Mouse (Mus musculus) C2C12 (cell line): ENCODE measurements around the gene Bglap2. TPM values are rescaled to one million over a fixed set of nuclear protein-coding genes. Genes with fewer than 3 reads are reported as not detected.

Source experiments
- H3K27me3 ChIP-seq: one replicate; pipeline ENCODE4 v1.6.1; 2011; ENCODE audit not compliant: control insufficient read depth, insufficient read depth, insufficient read length
- H3K36me3 ChIP-seq: one replicate; pipeline ENCODE4 v1.6.1; 2011; ENCODE audit not compliant: control insufficient read depth, insufficient read depth
- H3K4me3 ChIP-seq: one replicate; pipeline ENCODE4 v1.5.1; 2011; ENCODE audit warnings: mild to moderate bottlenecking, control low read depth; ENCODE audit not compliant: poor library complexity, insufficient read depth, severe bottlenecking
- H3K79me2 ChIP-seq: one replicate; pipeline ENCODE4 v1.6.1; 2011; ENCODE audit not compliant: control insufficient read depth, insufficient read depth
- H3K79me3 ChIP-seq: one replicate; pipeline ENCODE4 v1.6.1; 2011; ENCODE audit warnings: low read depth, control low read depth
- H3ac ChIP-seq: one replicate; pipeline ENCODE3; 2011; ENCODE audit warnings: low read depth; ENCODE audit not compliant: control insufficient read depth, insufficient read length
- CEBPB ChIP-seq: IDR thresholded peaks from one replicate; pipeline ENCODE4 v1.6.1; 2011; ENCODE audit warnings: low read depth, mild to moderate bottlenecking, control low read depth, moderate library complexity
- CTCF ChIP-seq: IDR thresholded peaks from one replicate; pipeline ENCODE4 v1.5.1; 2011; ENCODE audit not compliant: control insufficient read depth, insufficient read depth, insufficient read length
- FOSL1 ChIP-seq: IDR thresholded peaks from one replicate; pipeline ENCODE4 v1.8.0; 2011; ENCODE audit warnings: mild to moderate bottlenecking, low read length; ENCODE audit not compliant: poor library complexity, insufficient read depth, severe bottlenecking
- MAX ChIP-seq: IDR thresholded peaks from one replicate; pipeline ENCODE4 v1.6.1; 2011; ENCODE audit warnings: mild to moderate bottlenecking, control low read depth
- MYOD1 ChIP-seq: IDR thresholded peaks from one replicate; pipeline ENCODE4 v1.6.1; 2011; ENCODE audit warnings: low read depth; ENCODE audit not compliant: control insufficient read depth, insufficient read length
- MYOG ChIP-seq: IDR thresholded peaks from one replicate; pipeline ENCODE4 v1.6.1; 2011; ENCODE audit not compliant: control insufficient read depth, insufficient read length; ENCODE audit errors: extremely low read depth
- USF1 ChIP-seq: IDR thresholded peaks from one replicate; pipeline ENCODE4 v1.6.1; 2011; ENCODE audit warnings: low read depth, mild to moderate bottlenecking, control low read depth, moderate library complexity
- polyA plus RNA-seq: library from polyadenylated mRNA; unstranded; fragments of >200 nt; fragmentation: generic; extraction: Trizol; gene quantifications from one replicate; pipeline ENCODE4 v1.2.1, GENCODE M21; 2012; ENCODE audit warnings: missing spikeins

Gene Bglap2
- polyA plus RNA-seq, 1 experiment: 4.6 TPM

DNA sequence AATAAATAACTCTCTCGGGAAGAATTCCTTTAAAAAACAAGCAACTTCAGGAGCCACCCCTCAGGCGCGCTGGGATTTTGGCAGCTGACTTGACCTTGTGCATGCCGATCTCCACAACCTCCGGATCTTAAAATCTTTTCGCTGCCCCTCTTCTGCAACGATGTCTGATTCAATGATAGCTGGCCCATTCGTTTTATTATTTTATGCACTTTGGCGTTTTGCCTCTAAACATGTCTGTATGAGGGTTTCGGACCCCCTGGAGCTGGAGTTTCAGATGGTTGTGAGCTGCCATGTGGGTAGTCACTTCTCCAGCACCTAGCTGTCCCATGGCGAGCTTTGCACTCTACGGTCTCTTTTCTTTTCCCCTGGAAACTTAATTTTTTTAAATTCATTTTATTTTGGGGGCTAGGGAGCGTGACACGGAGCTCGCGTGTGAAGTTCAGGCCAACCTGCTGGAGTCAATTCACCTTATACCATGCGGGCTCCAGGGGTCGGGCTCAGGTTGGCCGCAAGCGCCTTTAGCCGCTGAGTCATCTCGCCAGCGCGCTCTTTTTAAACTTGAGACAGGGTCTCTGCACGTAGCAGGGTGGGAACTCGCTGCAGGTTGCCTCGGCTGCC is 43.0 kb downstream of the Bglap2 start:
- Histone ChIP-seq H3ac (peak overlapping the region; percentile 94), H3K79me2 (peaks cover 43% of the 10 kb centered on the region), H3K36me3 (peaks cover 29% of the 10 kb centered on the region), H3K27me3 (no peaks in the 10 kb centered on the region), H3K79me3 (peaks cover 41% of the 10 kb centered on the region), H3K4me3 (peak overlapping the region; percentile 74)
- TF ChIP-seq FOSL1: no peak

DNA sequence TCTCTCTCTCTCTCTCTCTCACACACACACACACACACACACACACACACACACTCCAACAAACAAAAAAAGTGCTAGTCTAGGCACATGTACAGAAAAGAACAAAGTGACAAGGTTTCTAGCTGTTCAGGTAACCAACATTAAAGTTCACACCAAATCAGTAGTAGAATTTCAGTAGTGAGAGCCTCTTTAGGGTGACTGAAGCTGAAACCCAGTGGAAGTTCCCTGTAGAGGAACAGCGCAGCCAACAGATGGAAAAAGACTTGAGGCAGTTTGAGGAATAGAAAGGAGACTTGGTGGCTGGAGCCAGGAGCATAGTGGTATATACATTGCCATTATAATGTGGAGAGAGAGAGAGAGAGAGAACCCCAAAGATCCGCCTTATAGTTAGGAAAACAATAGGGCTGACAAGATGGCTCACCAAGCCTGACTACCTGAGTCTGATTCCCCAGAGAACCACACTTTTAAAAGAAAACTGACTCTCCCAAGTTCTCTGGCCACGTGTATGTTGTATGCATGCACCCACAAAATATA is 43.5 kb downstream of the Bglap2 start:
- H3ac ChIP-seq: peak overlapping the region; percentile 35
- peaks cover 24% of the 10 kb centered on the region for H3K36me3 ChIP-seq
- H3K27me3 ChIP-seq: no peaks in the 10 kb centered on the region
- TF ChIP-seq MYOD1: no peak
- peaks cover 36% of the 10 kb centered on the region for H3K79me3 ChIP-seq
- H3K4me3 ChIP-seq: peak overlapping the region; percentile 74
- H3K79me2 ChIP-seq: peaks cover 38% of the 10 kb centered on the region

DNA sequence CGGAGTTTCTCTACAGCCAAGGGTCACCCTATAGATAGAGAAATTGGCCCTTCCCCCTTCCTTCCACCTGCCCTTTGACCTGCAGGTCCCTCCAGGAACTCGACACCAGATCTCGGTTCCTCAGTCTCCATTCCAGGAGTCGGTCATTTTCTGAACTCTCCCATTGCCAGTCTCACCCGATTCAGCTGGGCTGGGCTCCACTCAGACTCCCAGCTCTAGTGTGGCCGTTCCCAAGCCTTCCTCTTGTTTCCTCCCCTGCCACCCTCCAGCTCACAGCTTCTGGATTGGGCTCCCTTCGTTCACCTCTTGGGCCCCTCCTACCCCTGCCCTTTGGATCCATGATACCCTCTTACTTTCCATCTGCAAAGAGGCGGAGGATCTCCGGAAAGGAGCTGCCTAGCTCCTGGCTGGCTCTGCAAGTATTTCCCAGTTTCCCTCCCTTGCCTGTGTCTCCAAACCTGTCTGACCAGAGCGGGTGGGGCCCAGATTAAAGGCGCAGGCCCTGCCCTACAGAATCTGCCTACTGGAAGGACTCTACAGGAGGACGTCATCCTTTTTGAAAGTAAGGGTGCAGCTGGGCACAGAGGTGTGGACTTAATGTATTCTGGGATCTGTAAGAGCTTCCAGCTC is 44.4 kb downstream of the Bglap2 start:
- peaks cover 29% of the 10 kb centered on the region for H3K79me2 ChIP-seq
- peaks cover 28% of the 10 kb centered on the region for H3K79me3 ChIP-seq
- no peak for TF ChIP-seq FOSL1
- TF ChIP-seq MYOD1: no peak
- no peak for TF ChIP-seq MYOG
- TF ChIP-seq CEBPB: no peak
- TF ChIP-seq USF1: no peak
- no peak for TF ChIP-seq MAX
- TF ChIP-seq CTCF: no peak
- H3ac ChIP-seq: no peak overlapping the region
- H3K27me3 ChIP-seq: no peaks in the 10 kb centered on the region
- no peak overlapping the region for H3K4me3 ChIP-seq
- H3K36me3 ChIP-seq: peaks cover 17% of the 10 kb centered on the region

DNA sequence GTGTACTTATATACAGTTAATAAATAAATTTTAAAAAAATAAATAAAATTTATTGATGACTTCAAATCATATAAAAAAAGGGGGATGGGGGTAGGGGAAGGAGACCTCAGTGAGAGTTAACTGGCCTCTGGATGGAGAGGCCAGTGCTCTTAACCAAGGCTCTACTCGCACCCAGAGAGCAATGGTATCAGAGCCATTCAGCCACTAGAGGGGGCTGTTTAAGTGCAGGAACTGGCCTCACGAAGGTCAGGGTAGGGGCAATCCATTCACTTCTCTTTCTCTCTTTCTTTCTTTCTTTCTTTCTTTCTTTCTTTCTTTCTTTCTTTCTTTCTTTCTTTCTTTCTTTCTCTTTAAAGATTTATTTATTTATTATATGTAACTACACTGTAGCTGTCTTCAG is 47.2 kb downstream of the Bglap2 start:
- no peak overlapping the region for H3K4me3 ChIP-seq
- no peak overlapping the region for H3ac ChIP-seq
- H3K79me2 ChIP-seq: peaks cover 7% of the 10 kb centered on the region
- TF ChIP-seq FOSL1 (no peak), CEBPB (no peak), CTCF (peak; percentile 58), MYOG (no peak), MAX (no peak), MYOD1 (no peak), USF1 (no peak)
- H3K27me3 ChIP-seq: no peaks in the 10 kb centered on the region
- H3K36me3 ChIP-seq: peaks cover 13% of the 10 kb centered on the region
- peaks cover 9% of the 10 kb centered on the region for H3K79me3 ChIP-seq

DNA sequence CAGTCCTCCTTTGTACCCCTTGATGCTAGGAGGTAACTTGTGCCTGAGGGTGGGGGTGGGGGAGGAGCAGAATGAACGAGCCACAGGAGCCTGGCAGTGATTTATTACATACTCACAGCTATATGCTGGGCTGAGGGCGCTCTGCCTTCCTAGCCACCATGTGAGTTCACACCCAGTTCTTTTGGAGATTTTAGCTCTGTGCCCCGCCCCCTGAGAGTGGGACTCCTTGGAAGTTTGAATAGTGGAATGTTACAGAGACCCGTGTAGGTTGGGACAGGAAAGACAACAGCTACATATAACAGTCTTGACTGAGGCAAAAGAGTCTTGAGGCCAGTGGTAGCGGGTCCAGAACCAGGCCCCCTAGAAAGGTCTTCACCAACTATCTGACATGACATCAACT is 49.5 kb downstream of the Bglap2 start:
- H3K36me3 ChIP-seq: peaks cover 13% of the 10 kb centered on the region
- peaks cover 22% of the 10 kb centered on the region for H3K79me2 ChIP-seq
- no peak for TF ChIP-seq CTCF
- no peak for TF ChIP-seq MAX
- TF ChIP-seq FOSL1: no peak
- TF ChIP-seq CEBPB: no peak
- H3K27me3 ChIP-seq: no peaks in the 10 kb centered on the region
- H3ac ChIP-seq: no peak overlapping the region
- H3K4me3 ChIP-seq: no peak overlapping the region
- H3K79me3 ChIP-seq: peaks cover 17% of the 10 kb centered on the region

Other genes with a start within 250 kb of the Bglap2 start
- gene Mef2d, start 236.3 kb downstream of the Bglap2 start, polyA plus RNA-seq: 35.3 TPM
- not detected for gene Rhbg, start 124.0 kb downstream of the Bglap2 start, polyA plus RNA-seq
- gene Gm38392, start 91.5 kb downstream of the Bglap2 start, polyA plus RNA-seq: not detected
- 2.3 TPM for gene Tsacc, start 81.7 kb downstream of the Bglap2 start, polyA plus RNA-seq
- 628 TPM for gene Cct3, start 81.6 kb downstream of the Bglap2 start, polyA plus RNA-seq
- 173 TPM for gene Glmp, start 53.7 kb downstream of the Bglap2 start, polyA plus RNA-seq
- 2.1 TPM for gene Tmem79, start 42.6 kb downstream of the Bglap2 start, polyA plus RNA-seq
- 84.5 TPM for gene Smg5, start 42.4 kb downstream of the Bglap2 start, polyA plus RNA-seq
- gene Paqr6, start 14.1 kb downstream of the Bglap2 start, polyA plus RNA-seq: 0.02 TPM
- gene Bglap3, start 6.0 kb downstream of the Bglap2 start, polyA plus RNA-seq: 0.51 TPM
- gene Bglap, start 5.8 kb upstream of the Bglap2 start, polyA plus RNA-seq: 1.6 TPM
- 117 TPM for gene Pmf1, start 31.6 kb upstream of the Bglap2 start, polyA plus RNA-seq
- 18.5 TPM for gene Slc25a44, start 46.4 kb upstream of the Bglap2 start, polyA plus RNA-seq
- gene Sema4a, start 82.5 kb upstream of the Bglap2 start, polyA plus RNA-seq: 0.69 TPM
- gene Lmna, start 131.3 kb upstream of the Bglap2 start, polyA plus RNA-seq: 1,441 TPM
- 14.9 TPM for gene Mex3a, start 153.7 kb upstream of the Bglap2 start, polyA plus RNA-seq
- gene Rab25, start 169.6 kb upstream of the Bglap2 start, polyA plus RNA-seq: 0.07 TPM
- 136 TPM for gene Lamtor2, start 174.4 kb upstream of the Bglap2 start, polyA plus RNA-seq
- gene Ubqln4, start 175.1 kb upstream of the Bglap2 start, polyA plus RNA-seq: 55.9 TPM
- 351 TPM for gene Ssr2, start 197.2 kb upstream of the Bglap2 start, polyA plus RNA-seq
- 88.3 TPM for gene Arhgef2, start 227.3 kb upstream of the Bglap2 start, polyA plus RNA-seq